Mouse (Mus musculus) urinary bladder, postnatal 36 days (tissue): ENCODE data around the gene Ranbp3.

Experiments used
- DNase-seq, 2 experiments: peaks; one replicate each; pipeline ENCODE4 v3.0.0; 2022; ENCODE audit warnings: low spot score in 2 of 2, mixed read lengths in 1 of 2

The Ranbp3 gene

GRCm38 (mm10) chr17:56723419-56724161, 50.5 kb downstream of the Ranbp3 start:
- no peak for DNase-seq

GRCm38 (mm10) chr17:56727029-56727649, 54.0 kb downstream of the Ranbp3 start:
- DNase-seq = no peak

- no peak for DNase-seq
These were observed 54.6 kb downstream of the Ranbp3 start for GRCm38 (mm10) chr17:56727659-56728058.

- DNase-seq = peak; percentile 28 to 34
These were observed 55.0 kb downstream of the Ranbp3 start for GRCm38 (mm10) chr17:56728117-56728516.

- no peak for DNase-seq
These were observed 56.1 kb downstream of the Ranbp3 start for GRCm38 (mm10) chr17:56729151-56729550.

GRCm38 (mm10) chr17:56729656-56730055, 56.6 kb downstream of the Ranbp3 start:
- no peak for DNase-seq

- no peak for DNase-seq
These were observed 63.4 kb downstream of the Ranbp3 start for GRCm38 (mm10) chr17:56736534-56736933.

GRCm38 (mm10) chr17:56738221-56738620, 65.1 kb downstream of the Ranbp3 start:
- DNase-seq = no peak

- DNase-seq = no peak
These were observed 67.2 kb downstream of the Ranbp3 start for GRCm38 (mm10) chr17:56740118-56740787.

GRCm38 (mm10) chr17:56740788-56741160, 67.7 kb downstream of the Ranbp3 start:
- DNase-seq = no peak

- no peak for DNase-seq
These were observed 71.1 kb downstream of the Ranbp3 start for GRCm38 (mm10) chr17:56744173-56744572.

- peak in 1 of 2 experiments; percentile 33 for DNase-seq
These were observed 78.4 kb downstream of the Ranbp3 start for GRCm38 (mm10) chr17:56751404-56752072.

GRCm38 (mm10) chr17:56753452-56753851, 80.4 kb downstream of the Ranbp3 start:
- DNase-seq = no peak

- DNase-seq = no peak
These were observed 81.4 kb downstream of the Ranbp3 start for GRCm38 (mm10) chr17:56754271-56755185.

- DNase-seq = no peak
These were observed 83.8 kb downstream of the Ranbp3 start for GRCm38 (mm10) chr17:56756703-56757399.

GRCm38 (mm10) chr17:56757416-56758123, 84.5 kb downstream of the Ranbp3 start, which contains the start of gene Nrtn:
Gene Nrtn, minus strand, starts transcription at chr17:56757530.
- DNase-seq = peak; percentile 90 to 92

GRCm38 (mm10) chr17:56758132-56758531, 85.0 kb downstream of the Ranbp3 start:
- DNase-seq = peak; percentile 71 to 73

- DNase-seq = no peak
These were observed 86.2 kb downstream of the Ranbp3 start for GRCm38 (mm10) chr17:56759261-56759660.

- no peak for DNase-seq
These were observed 88.0 kb downstream of the Ranbp3 start for GRCm38 (mm10) chr17:56761077-56761476.
